Mouse (Mus musculus) hindbrain, embryonic 15.5 days (tissue): Measurements from ENCODE around the gene Galnt7. TPM values are rescaled to one million over a fixed set of nuclear protein-coding genes. Genes with fewer than 3 reads are reported as not detected.

ENCODE experiments used
- ATAC-seq: fragments of 200-750 bp; cut with Nextera tagmentation; 2 replicates; pipeline ENCODE4 v1.8.0; 2017; ENCODE audit warnings: low read depth, moderate number of reproducible peaks, moderate TSS enrichment; ENCODE audit not compliant: low FRiP score
- H3K27ac ChIP-seq: fragments of 300-500 bp; sonication (generic); replicated peaks from 2 replicates; pipeline ENCODE4 v1.5.1; 2015; ENCODE audit warnings: mild to moderate bottlenecking, inconsistent platforms
- H3K27me3 ChIP-seq: fragments of 300-500 bp; sonication (generic); 2 replicates; pipeline ENCODE4 v1.6.1; 2015; ENCODE audit warnings: control low read depth, inconsistent platforms
- H3K36me3 ChIP-seq: fragments of 300-500 bp; sonication (generic); 2 replicates; pipeline ENCODE4 v1.6.1; 2015; ENCODE audit warnings: control low read depth, inconsistent platforms
- H3K4me1 ChIP-seq: fragments of 300-500 bp; sonication (generic); replicated peaks from 2 replicates; pipeline ENCODE4 v1.6.1; 2015; ENCODE audit warnings: control low read depth, inconsistent platforms
- H3K4me2 ChIP-seq: fragments of 300-500 bp; sonication (generic); 2 replicates; pipeline ENCODE4 v1.6.1; 2015; ENCODE audit warnings: moderate library complexity, mild to moderate bottlenecking, inconsistent platforms
- H3K4me3 ChIP-seq: fragments of 300-500 bp; sonication (generic); 2 replicates; pipeline ENCODE4 v1.5.1; 2015; ENCODE audit warnings: mild to moderate bottlenecking, inconsistent platforms
- H3K9ac ChIP-seq: fragments of 300-500 bp; sonication (generic); 2 replicates; pipeline ENCODE4 v1.6.1; 2015; ENCODE audit warnings: inconsistent platforms
- H3K9me3 ChIP-seq: fragments of 300-500 bp; sonication (generic); 2 replicates; pipeline ENCODE4 v1.6.1; 2016; ENCODE audit warnings: control low read depth, inconsistent platforms
- WGBS: fragments of 180-500 bp; shearing (Covaris S2); methylation state at CpG from one replicate; pipeline ENCODE4 v1.1.7; 2015; 5-methylcytosine and 5-hydroxymethylcytosine counted together
- polyA plus RNA-seq: library from polyadenylated mRNA; unstranded; fragments of >200 nt; fragmentation: Nextera tagmentation; extraction: Ambion mirVana; gene quantifications from 2 replicates; pipeline ENCODE4 v1.2.1, GENCODE M21; 2015

Gene Galnt7
- polyA plus RNA-seq, 1 experiment from 2014 or later = 12.5 TPM

GRCm38 (mm10) chr8:57552102-57553032 lies 100.5 kb downstream of the Galnt7 start:
- no peak overlapping the region for H3K27ac ChIP-seq
- no peaks in the 10 kb centered on the region for H3K9me3 ChIP-seq
- no peak for ATAC-seq
- H3K4me3 ChIP-seq = no peak overlapping the region
- WGBS = 90% methylated on average over 14 of the region's 14 CpGs
- no peak overlapping the region for H3K9ac ChIP-seq
- no peaks in the 10 kb centered on the region for H3K4me1 ChIP-seq
- no peaks in the 10 kb centered on the region for H3K27me3 ChIP-seq
- no peaks in the 10 kb centered on the region; the same call in 1 of the 2 replicates for H3K36me3 ChIP-seq
- H3K4me2 ChIP-seq = no peak overlapping the region

- Histone ChIP-seq H3K4me3 (no peak overlapping the region), H3K9ac (no peak overlapping the region), H3K36me3 (no peaks in the 10 kb centered on the region; the same call in 1 of the 2 replicates), H3K27me3 (no peaks in the 10 kb centered on the region), H3K4me1 (no peaks in the 10 kb centered on the region), H3K9me3 (no peaks in the 10 kb centered on the region), H3K4me2 (no peak overlapping the region), H3K27ac (no peak overlapping the region)
- 41% methylated on average over 12 of the region's 12 CpGs for WGBS
- no peak for ATAC-seq
These were observed 105.3 kb downstream of the Galnt7 start for GRCm38 (mm10) chr8:57547581-57547980.

- Histone ChIP-seq H3K27me3 (no peaks in the 10 kb centered on the region), H3K4me2 (no peak overlapping the region), H3K9ac (no peak overlapping the region), H3K4me3 (no peak overlapping the region), H3K27ac (no peak overlapping the region), H3K9me3 (no peaks in the 10 kb centered on the region), H3K4me1 (no peaks in the 10 kb centered on the region), H3K36me3 (no peaks in the 10 kb centered on the region; the same call in 1 of the 2 replicates)
- ATAC-seq = no peak
- WGBS = 90% methylated on average over 3 of the region's 3 CpGs
These were observed 106.0 kb downstream of the Galnt7 start for GRCm38 (mm10) chr8:57546834-57547233.

GRCm38 (mm10) chr8:57546401-57546800 lies 106.4 kb downstream of the Galnt7 start:
- 83% methylated on average over 3 of the region's 3 CpGs for WGBS
- Histone ChIP-seq H3K4me1 (no peaks in the 10 kb centered on the region), H3K9me3 (no peaks in the 10 kb centered on the region), H3K4me2 (no peak overlapping the region), H3K27ac (no peak overlapping the region), H3K4me3 (no peak overlapping the region), H3K36me3 (no peaks in the 10 kb centered on the region; the same call in 1 of the 2 replicates), H3K27me3 (no peaks in the 10 kb centered on the region), H3K9ac (no peak overlapping the region)
- ATAC-seq = no peak

- no peak overlapping the region for H3K4me2 ChIP-seq
- no peaks in the 10 kb centered on the region for H3K9me3 ChIP-seq
- WGBS = 88% methylated on average over 9 of the region's 9 CpGs
- H3K4me3 ChIP-seq = no peak overlapping the region
- no peak for ATAC-seq
- H3K9ac ChIP-seq = no peak overlapping the region
- H3K27me3 ChIP-seq = no peaks in the 10 kb centered on the region
- no peaks in the 10 kb centered on the region for H3K4me1 ChIP-seq
- H3K36me3 ChIP-seq = no peaks in the 10 kb centered on the region
- no peak overlapping the region for H3K27ac ChIP-seq
These were observed 111.4 kb downstream of the Galnt7 start for GRCm38 (mm10) chr8:57541405-57541804.

GRCm38 (mm10) chr8:57540951-57541350 lies 111.9 kb downstream of the Galnt7 start:
- no peak for ATAC-seq
- H3K9ac ChIP-seq = no peak overlapping the region

GRCm38 (mm10) chr8:57540110-57540838 lies 112.6 kb downstream of the Galnt7 start:
- peak; percentile 68 for ATAC-seq
- WGBS = 46% methylated on average over 12 of the region's 12 CpGs

More at GRCm38 (mm10) chr8:57540951-57541350, 111.9 kb downstream of the Galnt7 start:
- no peaks in the 10 kb centered on the region for H3K9me3 ChIP-seq
- H3K4me2 ChIP-seq = no peak overlapping the region
- H3K36me3 ChIP-seq = no peaks in the 10 kb centered on the region
- no peaks in the 10 kb centered on the region for H3K27me3 ChIP-seq
- no peaks in the 10 kb centered on the region for H3K4me1 ChIP-seq
- 93% methylated on average over 11 of the region's 11 CpGs for WGBS
- H3K27ac ChIP-seq = no peak overlapping the region
- H3K4me3 ChIP-seq = no peak overlapping the region

GRCm38 (mm10) chr8:57538601-57539000 lies 114.2 kb downstream of the Galnt7 start:
- Histone ChIP-seq H3K9ac (no peak overlapping the region), H3K27ac (no peak overlapping the region), H3K36me3 (no peaks in the 10 kb centered on the region), H3K4me2 (no peak overlapping the region), H3K9me3 (no peaks in the 10 kb centered on the region), H3K4me1 (no peaks in the 10 kb centered on the region), H3K27me3 (no peaks in the 10 kb centered on the region), H3K4me3 (no peak overlapping the region)
- no peak for ATAC-seq
- 91% methylated on average over 7 of the region's 7 CpGs for WGBS

More at GRCm38 (mm10) chr8:57540110-57540838, 112.6 kb downstream of the Galnt7 start:
- Histone ChIP-seq H3K4me3 (no peak overlapping the region), H3K36me3 (no peaks in the 10 kb centered on the region), H3K27me3 (no peaks in the 10 kb centered on the region), H3K27ac (no peak overlapping the region), H3K9ac (no peak overlapping the region), H3K4me1 (no peaks in the 10 kb centered on the region), H3K4me2 (no peak overlapping the region), H3K9me3 (no peaks in the 10 kb centered on the region)

GRCm38 (mm10) chr8:57536167-57536566 lies 116.7 kb downstream of the Galnt7 start:
- 96% methylated on average over 6 of the region's 6 CpGs for WGBS
- no peaks in the 10 kb centered on the region for H3K4me1 ChIP-seq
- no peaks in the 10 kb centered on the region for H3K36me3 ChIP-seq
- H3K4me3 ChIP-seq = no peak overlapping the region
- no peak overlapping the region for H3K4me2 ChIP-seq
- ATAC-seq = no peak
- H3K27me3 ChIP-seq = no peaks in the 10 kb centered on the region
- H3K27ac ChIP-seq = no peak overlapping the region
- H3K9me3 ChIP-seq = no peaks in the 10 kb centered on the region
- no peak overlapping the region for H3K9ac ChIP-seq

GRCm38 (mm10) chr8:57534495-57534894 lies 118.3 kb downstream of the Galnt7 start:
- H3K4me1 ChIP-seq = no peaks in the 10 kb centered on the region
- 79% methylated on average over 4 of the region's 4 CpGs for WGBS
- no peak overlapping the region for H3K4me3 ChIP-seq
- no peaks in the 10 kb centered on the region for H3K9me3 ChIP-seq
- ATAC-seq = no peak
- no peak overlapping the region for H3K4me2 ChIP-seq
- H3K36me3 ChIP-seq = no peaks in the 10 kb centered on the region
- no peak overlapping the region for H3K27ac ChIP-seq
- no peak overlapping the region for H3K9ac ChIP-seq
- no peaks in the 10 kb centered on the region for H3K27me3 ChIP-seq

- Histone ChIP-seq H3K4me1 (no peaks in the 10 kb centered on the region), H3K4me2 (no peak overlapping the region), H3K9me3 (no peaks in the 10 kb centered on the region), H3K36me3 (no peaks in the 10 kb centered on the region), H3K27me3 (no peaks in the 10 kb centered on the region), H3K27ac (no peak overlapping the region), H3K4me3 (no peak overlapping the region), H3K9ac (no peak overlapping the region)
- no peak for ATAC-seq
- WGBS = 93% methylated on average over 4 of the region's 4 CpGs
These were observed 119.7 kb downstream of the Galnt7 start for GRCm38 (mm10) chr8:57533106-57533505.

GRCm38 (mm10) chr8:57532223-57532622 lies 120.6 kb downstream of the Galnt7 start:
- H3K27me3 ChIP-seq = no peaks in the 10 kb centered on the region
- no peak overlapping the region for H3K27ac ChIP-seq
- ATAC-seq = 0 out of 2 replicates have a peak, but pooled peaks have one; percentile 35
- 58% methylated on average over 2 of the region's 2 CpGs for WGBS
- H3K4me2 ChIP-seq = no peak overlapping the region
- H3K4me1 ChIP-seq = no peaks in the 10 kb centered on the region
- no peak overlapping the region for H3K4me3 ChIP-seq
- no peaks in the 10 kb centered on the region for H3K36me3 ChIP-seq
- H3K9ac ChIP-seq = no peak overlapping the region
- H3K9me3 ChIP-seq = no peaks in the 10 kb centered on the region
